Mouse (Mus musculus): ENCODE measurements around the gene Txndc15. TPM values are rescaled to one million over a fixed set of nuclear protein-coding genes. Genes with fewer than 3 reads are reported as not detected.

Txndc15 gene
- total RNA-seq, 1 experiment from 2014 or later: 25.3 TPM

DNA sequence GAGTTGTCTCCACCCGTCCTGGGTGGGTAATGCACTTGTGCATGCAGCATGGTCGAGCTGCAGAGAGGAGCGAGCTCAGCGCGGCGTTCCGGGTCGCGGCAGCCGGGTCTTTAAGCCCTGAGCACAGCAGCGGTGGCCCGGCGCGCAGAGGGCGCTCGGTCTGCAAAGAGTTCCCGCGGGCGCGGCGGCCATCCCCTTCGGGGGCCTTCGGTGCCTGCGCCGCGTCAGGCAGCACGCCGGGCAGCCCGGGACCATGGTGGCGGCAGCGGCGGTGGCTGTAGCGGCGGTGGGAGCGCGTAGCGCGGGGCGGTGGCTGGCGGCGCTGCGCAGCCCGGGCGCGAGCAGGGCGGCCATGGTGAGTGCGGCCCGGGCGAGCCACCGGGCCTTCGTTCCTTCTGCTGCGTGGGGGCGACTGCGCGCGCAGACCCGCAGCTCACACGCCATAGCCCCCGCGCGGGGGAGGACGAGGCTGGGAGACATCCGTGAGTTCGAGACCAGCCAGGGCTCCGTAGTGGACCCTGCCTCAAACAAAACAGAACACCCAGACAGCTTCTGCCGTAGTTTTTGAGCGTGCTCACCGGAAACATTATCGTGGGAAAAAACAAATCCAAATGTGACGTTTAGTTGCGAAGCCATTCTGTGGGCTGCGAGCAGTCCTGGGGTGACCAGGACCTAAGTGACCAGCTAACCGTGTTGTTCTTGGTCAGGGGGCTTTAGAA is 12.8 kb downstream of the Txndc15 start, which contains the start of gene Pcbd2:
Gene Pcbd2 (plus strand): TSS at position 249 of the 719 bp plus-strand sequence.
- ATAC-seq (ENCODE audit: extremely low read depth, insufficient number of reproducible peaks, low FRiP score, poor library complexity, severe bottlenecking): peak; percentile 51

DNA sequence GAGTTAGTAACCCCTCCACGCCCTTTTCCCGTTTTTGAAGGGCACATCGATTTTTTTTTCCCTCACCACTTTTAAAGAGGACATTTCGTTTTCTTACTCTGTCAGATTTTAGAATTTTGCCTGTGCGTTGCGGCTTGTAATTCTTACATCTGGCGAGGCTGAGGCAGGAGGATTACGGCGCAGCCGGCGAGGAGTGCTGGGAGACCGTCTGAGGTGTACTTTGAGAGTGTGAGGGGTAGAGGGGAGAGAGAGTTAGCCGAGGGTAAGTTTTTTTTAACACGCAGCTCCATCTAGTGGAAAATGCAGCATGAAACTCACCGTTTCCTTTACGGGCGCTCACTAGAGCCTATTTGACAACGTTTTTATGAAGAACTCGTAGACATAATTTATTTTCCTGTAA is 13.4 kb downstream of the Txndc15 start:
- peak; percentile 81 for ATAC-seq (ENCODE audit: extremely low read depth, insufficient number of reproducible peaks, low FRiP score, poor library complexity, severe bottlenecking)

GRCm38 (mm10) chr13:55730716-55731115 is 16.3 kb downstream of the Txndc15 start:
- ATAC-seq (ENCODE audit: extremely low read depth, insufficient number of reproducible peaks, low FRiP score, poor library complexity, severe bottlenecking): no peak

DNA sequence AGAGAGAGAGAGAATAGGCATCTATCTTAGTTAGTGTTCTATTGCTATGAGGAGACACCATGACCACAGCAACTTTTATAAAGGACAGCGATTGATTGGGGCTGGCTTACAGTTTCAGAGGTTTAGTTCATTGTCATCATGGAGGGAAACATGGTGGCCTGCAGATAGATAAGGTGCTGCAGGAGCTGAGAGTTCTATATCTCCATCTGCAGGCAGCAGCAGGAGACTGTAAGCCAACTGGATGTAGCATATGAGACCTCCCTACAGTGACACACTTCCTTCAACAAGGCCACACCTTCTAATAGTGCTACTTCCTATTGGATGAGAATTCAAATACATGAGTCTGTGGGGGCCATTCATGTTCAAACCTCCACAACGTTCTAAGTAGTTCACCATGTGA is 17.7 kb downstream of the Txndc15 start:
- no peak for ATAC-seq (ENCODE audit: extremely low read depth, insufficient number of reproducible peaks, low FRiP score, poor library complexity, severe bottlenecking)

- no peak for ATAC-seq (ENCODE audit: extremely low read depth, insufficient number of reproducible peaks, low FRiP score, poor library complexity, severe bottlenecking)
These were observed 19.4 kb downstream of the Txndc15 start for GRCm38 (mm10) chr13:55733628-55734502.

DNA sequence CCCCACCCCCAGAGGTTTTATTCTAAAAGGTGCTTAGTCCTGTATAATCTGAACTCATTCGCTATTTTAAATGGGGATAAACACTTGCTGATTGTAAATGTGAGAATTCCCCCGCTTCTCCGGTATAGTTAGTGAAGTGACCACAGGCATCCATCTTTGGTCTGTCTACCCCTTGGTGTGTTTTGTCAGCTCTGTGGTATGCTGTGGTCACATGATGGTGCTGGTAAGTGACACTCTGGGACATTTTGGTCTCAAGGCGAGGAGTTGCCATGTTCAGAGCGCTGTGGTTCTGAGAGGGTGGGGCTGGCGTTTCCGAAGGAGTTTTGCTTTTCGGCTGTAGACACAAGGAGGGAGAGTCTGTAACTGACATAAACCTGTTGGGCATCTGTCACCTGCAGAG is 23.4 kb downstream of the Txndc15 start:
- ATAC-seq (ENCODE audit: extremely low read depth, insufficient number of reproducible peaks, low FRiP score, poor library complexity, severe bottlenecking): no peak

- ATAC-seq (ENCODE audit: extremely low read depth, insufficient number of reproducible peaks, low FRiP score, poor library complexity, severe bottlenecking): no peak
These were observed 27.9 kb downstream of the Txndc15 start for GRCm38 (mm10) chr13:55742306-55742705.

- no peak for ATAC-seq (ENCODE audit: extremely low read depth, insufficient number of reproducible peaks, low FRiP score, poor library complexity, severe bottlenecking)
These were observed 39.9 kb downstream of the Txndc15 start for GRCm38 (mm10) chr13:55754380-55754779.

DNA sequence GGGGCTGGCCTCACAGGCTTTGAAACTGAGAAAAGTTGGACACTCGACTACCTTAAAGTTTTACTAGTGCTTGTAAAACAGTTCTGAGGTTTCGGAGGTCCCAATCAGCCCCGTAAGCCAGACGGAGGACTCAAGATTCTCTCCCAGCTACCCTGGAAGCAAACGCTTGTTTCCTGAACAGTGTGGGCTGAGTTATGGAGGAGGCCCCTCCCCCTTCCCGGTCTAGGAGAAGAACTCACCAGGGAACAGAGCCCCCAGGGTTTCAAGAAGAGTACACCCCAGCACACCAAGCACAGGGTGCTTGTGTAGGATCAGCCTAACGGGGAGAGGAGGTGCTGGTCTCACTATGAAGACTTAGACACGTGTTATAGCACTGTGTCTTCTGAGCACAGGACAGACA is 42.3 kb downstream of the Txndc15 start:
- no peak for ATAC-seq (ENCODE audit: extremely low read depth, insufficient number of reproducible peaks, low FRiP score, poor library complexity, severe bottlenecking)

DNA sequence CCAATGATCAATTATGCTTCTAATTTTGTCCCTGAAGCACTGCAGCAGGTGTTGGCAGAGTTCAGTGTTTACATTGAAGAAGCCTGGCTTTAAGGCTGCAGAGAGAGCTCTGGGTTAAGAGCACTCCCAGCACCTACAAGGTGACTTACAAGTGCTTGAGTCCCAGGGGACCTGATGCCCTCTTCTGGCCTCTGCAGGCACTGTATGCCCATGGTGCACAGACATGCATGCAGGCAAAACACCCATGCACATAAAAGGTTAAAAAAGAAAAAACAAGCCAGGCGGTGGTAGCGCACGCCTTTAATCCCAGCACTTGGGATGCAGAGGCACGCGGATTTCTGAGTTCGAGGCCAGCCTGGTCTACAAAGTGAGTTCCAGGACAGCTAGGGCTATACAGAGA is 43.2 kb downstream of the Txndc15 start:
- no peak for ATAC-seq (ENCODE audit: extremely low read depth, insufficient number of reproducible peaks, low FRiP score, poor library complexity, severe bottlenecking)

- ATAC-seq (ENCODE audit: extremely low read depth, insufficient number of reproducible peaks, low FRiP score, poor library complexity, severe bottlenecking): no peak
These were observed 46.1 kb downstream of the Txndc15 start for GRCm38 (mm10) chr13:55760576-55760975.

DNA sequence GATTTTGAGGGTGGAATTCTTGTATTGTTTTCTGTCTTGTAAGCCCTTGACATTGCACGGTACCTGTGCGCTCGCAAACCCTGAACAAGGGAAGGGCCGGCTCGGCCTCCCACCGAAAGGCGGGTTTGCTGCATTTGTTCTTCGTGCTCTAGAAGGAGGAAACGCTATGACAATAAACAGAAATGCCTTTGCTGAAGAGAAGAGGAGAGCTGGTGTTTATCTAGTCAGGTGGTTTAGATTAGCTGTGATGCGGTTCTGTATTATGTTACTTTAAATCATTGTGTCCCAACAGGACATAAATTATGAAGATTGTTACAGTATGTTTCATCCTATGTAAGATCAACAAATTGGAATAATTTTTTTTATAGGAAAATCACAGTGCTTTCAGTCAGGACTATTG is 47.0 kb downstream of the Txndc15 start:
- no peak for ATAC-seq (ENCODE audit: extremely low read depth, insufficient number of reproducible peaks, low FRiP score, poor library complexity, severe bottlenecking)

GRCm38 (mm10) chr13:55774352-55774751 is 59.9 kb downstream of the Txndc15 start:
- no peak for ATAC-seq (ENCODE audit: extremely low read depth, insufficient number of reproducible peaks, low FRiP score, poor library complexity, severe bottlenecking)

- ATAC-seq (ENCODE audit: extremely low read depth, insufficient number of reproducible peaks, low FRiP score, poor library complexity, severe bottlenecking): no peak
These were observed 60.6 kb downstream of the Txndc15 start for GRCm38 (mm10) chr13:55775056-55775455.

Other genes with a start within 250 kb of the Txndc15 start
- gene Dbn1, start 226.5 kb upstream of the Txndc15 start, total RNA-seq (2017): 0.12 TPM in 2 replicates
- gene Pdlim7, start 201.0 kb upstream of the Txndc15 start, total RNA-seq (2017): 43.2 and 47.3 TPM in 2 replicates
- 193 and 198 TPM in 2 replicates for gene Dok3, start 185.4 kb upstream of the Txndc15 start, total RNA-seq (2017)
- gene Ddx41, start 178.0 kb upstream of the Txndc15 start, total RNA-seq (2017): 107 and 116 TPM in 2 replicates
- 108 and 118 TPM in 2 replicates for gene Fam193b, start 143.5 kb upstream of the Txndc15 start, total RNA-seq (2017)
- 68.9 and 74.4 TPM in 2 replicates for gene Tmed9, start 140.9 kb upstream of the Txndc15 start, total RNA-seq (2017)
- 14.7 and 19.1 TPM in 2 replicates for gene B4galt7, start 114.8 kb upstream of the Txndc15 start, total RNA-seq (2017)
- 29.3 and 53.3 TPM in 2 replicates for gene Caml, start 91.6 kb upstream of the Txndc15 start, total RNA-seq (2017)
- 206 and 230 TPM in 2 replicates for gene Ddx46, start 79.6 kb upstream of the Txndc15 start, total RNA-seq (2017)
- gene B230219D22Rik, start 21.5 kb upstream of the Txndc15 start, total RNA-seq (2017): 42.8 and 43.5 TPM in 2 replicates
- 8.7 and 17.8 TPM in 2 replicates for gene Pcbd2, start 12.7 kb downstream of the Txndc15 start, total RNA-seq (2017)
- not detected in 2 replicates for gene Catsper3, start 69.9 kb downstream of the Txndc15 start, total RNA-seq (2017)
- gene Pitx1, start 121.5 kb downstream of the Txndc15 start, total RNA-seq (2017): not detected in 2 replicates